Comparison of ENCODE assay signal across 8 mouse cellular contexts in the genomic region with DNA sequence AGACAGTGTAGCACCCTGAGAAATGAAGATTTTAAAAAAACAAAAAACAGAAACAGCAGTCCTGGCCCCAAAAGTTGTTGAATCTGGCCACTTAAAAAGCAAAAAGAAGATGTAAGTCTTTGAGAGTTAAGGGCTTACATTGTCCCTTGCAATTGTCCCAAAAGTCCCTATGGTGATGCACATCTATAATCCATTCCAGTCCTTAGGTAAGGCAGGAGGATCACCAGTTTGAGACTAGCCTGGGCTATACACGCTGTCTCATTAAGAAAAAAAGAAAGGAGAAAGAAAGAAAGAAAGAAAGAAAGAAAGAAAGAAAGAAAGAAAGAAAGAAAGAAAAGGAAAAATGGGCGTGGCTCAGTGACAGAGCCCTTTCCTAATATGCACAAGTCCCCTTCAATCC. TPM values are rescaled to one million over a fixed set of nuclear protein-coding genes. Genes with fewer than 3 reads are reported as not detected.
DNase-seq lines count a peak whose midpoint lies in the region; ATAC-seq and TF ChIP-seq lines count a peak whose summit lies in the region.

No protein-coding gene starts in this region.

- peak overlapping the region; percentile 84 for H3K4me2 ChIP-seq in kidney, embryonic 14.5 days (replicated peaks; ENCODE audit: low read depth, low read length)
- peak overlapping the region; percentile 72 for H3K4me2 ChIP-seq in embryonic facial prominence, embryonic 13.5 days
- peak overlapping the region; percentile 64 for H3K4me2 ChIP-seq in intestine, embryonic 14.5 days (ENCODE audit: low read length)
- H3K4me2 ChIP-seq in midbrain, postnatal 0 days (ENCODE audit: low read depth, low read length, poor library complexity, severe bottlenecking) = peak overlapping the region; percentile 63

- peak overlapping the region; percentile 81; the same call in 1 of the 2 replicates for H3K27ac ChIP-seq in kidney, embryonic 14.5 days (ENCODE audit: low read depth, low read length)
- peak overlapping the region; percentile 93 for H3K27ac ChIP-seq in embryonic facial prominence, embryonic 13.5 days
- peak overlapping the region; percentile 85; the same call in 1 of the 2 replicates for H3K27ac ChIP-seq in intestine, embryonic 14.5 days (ENCODE audit: low read depth)
- peak overlapping the region; percentile 93 for H3K27ac ChIP-seq in midbrain, postnatal 0 days (ENCODE audit: low read depth, low read length)

- H3K27me3 ChIP-seq in kidney, embryonic 14.5 days (ENCODE audit: control insufficient read depth, insufficient read depth, low read length) = no peaks in the 10 kb centered on the region
- no peaks in the 10 kb centered on the region for H3K27me3 ChIP-seq in embryonic facial prominence, embryonic 13.5 days
- no peaks in the 10 kb centered on the region for H3K27me3 ChIP-seq in intestine, embryonic 14.5 days (replicated peaks; ENCODE audit: control insufficient read depth, insufficient read depth, low read length)
- no peaks in the 10 kb centered on the region for H3K27me3 ChIP-seq in midbrain, postnatal 0 days (ENCODE audit: insufficient read depth, low read length)

- 31% methylated on average over 2 of the region's 2 CpGs for WGBS in kidney, embryonic 14.5 days
- 24% methylated on average over 2 of the region's 2 CpGs for WGBS in embryonic facial prominence, embryonic 13.5 days
- WGBS in intestine, embryonic 14.5 days = 31% methylated on average over 2 of the region's 2 CpGs
- 18% methylated on average over 2 of the region's 2 CpGs for WGBS in midbrain, postnatal 0 days

- H3K4me1 ChIP-seq in kidney, embryonic 14.5 days (ENCODE audit: control insufficient read depth, insufficient read depth, low read length) = peaks cover 56% of the 10 kb centered on the region
- H3K4me1 ChIP-seq in embryonic facial prominence, embryonic 13.5 days = peaks cover 51% of the 10 kb centered on the region
- peaks cover 57% of the 10 kb centered on the region for H3K4me1 ChIP-seq in intestine, embryonic 14.5 days (replicated peaks; ENCODE audit: control insufficient read depth, insufficient read depth, low read length)
- peaks cover 10% of the 10 kb centered on the region for H3K4me1 ChIP-seq in midbrain, postnatal 0 days (ENCODE audit: insufficient read depth, low read length)

- H3K9me3 ChIP-seq in kidney, embryonic 14.5 days (ENCODE audit: control insufficient read depth, low read length) = no peaks in the 10 kb centered on the region
- no peaks in the 10 kb centered on the region for H3K9me3 ChIP-seq in embryonic facial prominence, embryonic 13.5 days
- H3K9me3 ChIP-seq in intestine, embryonic 14.5 days (ENCODE audit: control insufficient read depth, low read length) = no peaks in the 10 kb centered on the region
- no peaks in the 10 kb centered on the region for H3K9me3 ChIP-seq in midbrain, postnatal 0 days (ENCODE audit: low read length)

- TF ChIP-seq CTCF in midbrain, postnatal 0 days (IDR thresholded peaks at IDR 0.05) = no peak

- ATAC-seq in kidney, embryonic 14.5 days (ENCODE audit: low FRiP score, low TSS enrichment) = no peak
- no peak for ATAC-seq in embryonic facial prominence, embryonic 13.5 days (ENCODE audit: insufficient number of reproducible peaks, insufficient read depth, low FRiP score, low TSS enrichment, low read depth)
- no peak for ATAC-seq in intestine, embryonic 14.5 days (replicated peaks; ENCODE audit: low FRiP score, low TSS enrichment, low read depth)
- no peak; the same call in 1 of the 2 replicates for ATAC-seq in midbrain, postnatal 0 days (ENCODE audit: low FRiP score)
- no peak for ATAC-seq in erythroid progenitor cell, adult 5-6 weeks (replicated peaks; ENCODE audit: low FRiP score, poor library complexity, severe bottlenecking)

- DNase-seq in kidney, postnatal 14 days = no peak
- DNase-seq in intestine, embryonic 14.5 days (ENCODE audit: low spot score) = no peak
- no peak for DNase-seq in midbrain, postnatal 0 days (ENCODE audit: low spot score)
- DNase-seq in adrenal gland, postnatal 25 days = no peak
- DNase-seq in ovary, adult 18-20 months (ENCODE audit: low spot score) = no peak

- H3K9ac ChIP-seq in kidney, embryonic 14.5 days (ENCODE audit: low read depth, low read length) = peak overlapping the region; percentile 64; the same call in 1 of the 2 replicates
- peak overlapping the region; percentile 71; the same call in 1 of the 2 replicates for H3K9ac ChIP-seq in embryonic facial prominence, embryonic 13.5 days
- H3K9ac ChIP-seq in intestine, embryonic 14.5 days (ENCODE audit: low read length) = no peak overlapping the region
- H3K9ac ChIP-seq in midbrain, postnatal 0 days (replicated peaks; ENCODE audit: low read length, poor library complexity, severe bottlenecking) = peak overlapping the region; percentile 61

- peak overlapping the region; percentile 44 for H3K4me3 ChIP-seq in kidney, embryonic 14.5 days (ENCODE audit: low read length)
- H3K4me3 ChIP-seq in embryonic facial prominence, embryonic 13.5 days = peak overlapping the region; percentile 51
- H3K4me3 ChIP-seq in intestine, embryonic 14.5 days (ENCODE audit: low read depth, low read length) = peak overlapping the region; percentile 39
- H3K4me3 ChIP-seq in midbrain, postnatal 0 days (ENCODE audit: low read depth, low read length) = peak overlapping the region; percentile 37

- H3K36me3 ChIP-seq in kidney, embryonic 14.5 days (ENCODE audit: control insufficient read depth, insufficient read depth, low read length) = no peaks in the 10 kb centered on the region
- 0 out of 2 replicates have a peak, but pooled peaks cover 5% of the 10 kb centered on the region for H3K36me3 ChIP-seq in embryonic facial prominence, embryonic 13.5 days
- H3K36me3 ChIP-seq in intestine, embryonic 14.5 days (ENCODE audit: control insufficient read depth, insufficient read depth, low read length) = no peaks in the 10 kb centered on the region
- no peaks in the 10 kb centered on the region for H3K36me3 ChIP-seq in midbrain, postnatal 0 days (ENCODE audit: insufficient read depth, low read length)

RNA-seq across cellular contexts. Expression of gene Itpkb, which starts 34.4 kb away (rescaled TPM):
- 7.3 and 7.7 TPM in 2 replicates for polyA plus RNA-seq in kidney, embryonic 14.5 days (2014; fragmentation: Nextera tagmentation; extraction: Ambion mirVana)
- polyA plus RNA-seq in embryonic facial prominence, embryonic 13.5 days (2015; fragmentation: Nextera tagmentation; extraction: Ambion mirVana) = 11.2 and 12.2 TPM in 2 replicates
- 6.7 and 8.3 TPM in 2 replicates for polyA plus RNA-seq in intestine, embryonic 14.5 days (2014; fragmentation: Nextera tagmentation; extraction: Ambion mirVana)
- 12.2 and 13.9 TPM in 2 replicates for total RNA-seq in midbrain, postnatal 0 days (2014; rRNA removed)
- 2.0 and 2.2 TPM in 2 replicates for polyA plus RNA-seq in midbrain, postnatal 0 days (2015; fragmentation: Nextera tagmentation; extraction: Ambion mirVana)
- total RNA-seq in adrenal gland, postnatal 25 days (2021) = 57.7 and 71.2 TPM in 2 replicates
- 2.5 and 6.5 TPM in 2 replicates for total RNA-seq in erythroid progenitor cell, adult 5-6 weeks (2015; ENCODE audit: low replicate concordance)
- 1.9 and 2.6 TPM in 2 replicates for total RNA-seq in erythroid progenitor cell, adult 5-6 weeks (2017; ENCODE audit: low replicate concordance)
